Mouse (Mus musculus) monocyte, adult 2 months (primary cell): ENCODE measurements at regions not wholly inside any gene's neighbourhood (a gene's known extent, or its start where the extent isn't known, plus 50 kb on each side); places are given as distances from the start of the nearest gene placed in this dataset.
"Not testable (repeated sequence)": the region's sequence is repeated elsewhere in the genome, so short reads cannot be mapped to it uniquely, and the experiment has no call there.

ENCODE experiments used
- DNase-seq, 2 experiments: peaks; one replicate each; pipeline ENCODE4 v3.0.0; 2022; ENCODE audit warnings: low spot score in 2 of 2, low read depth in 1 of 2

GRCm38 (mm10) chr12:79991279-79991678 is 121.5 kb downstream of the Zfp36l1 start:
- no peak for DNase-seq

GRCm38 (mm10) chr12:79990751-79991150 is 122.1 kb downstream of the Zfp36l1 start:
- DNase-seq, result no peak

- DNase-seq, result no peak
Measured at GRCm38 (mm10) chr12:79989582-79990110, 123.2 kb downstream of the Zfp36l1 start.

- no peak for DNase-seq
Measured at GRCm38 (mm10) chr12:79988401-79989358, 124.1 kb downstream of the Zfp36l1 start.

- no peak for DNase-seq
Measured at GRCm38 (mm10) chr12:79986241-79986976, 126.4 kb downstream of the Zfp36l1 start.

- no peak for DNase-seq
Measured at GRCm38 (mm10) chr12:79984985-79985747, 127.6 kb downstream of the Zfp36l1 start.

- no peak for DNase-seq
Measured at GRCm38 (mm10) chr12:79984025-79984790, 128.6 kb downstream of the Zfp36l1 start.

- DNase-seq, result no peak
Measured at GRCm38 (mm10) chr12:79983232-79983631, 129.6 kb downstream of the Zfp36l1 start.

GRCm38 (mm10) chr12:79982497-79982896 is 130.3 kb downstream of the Zfp36l1 start:
- DNase-seq, result not testable (repeated sequence)

GRCm38 (mm10) chr12:79980711-79981110 is 132.1 kb downstream of the Zfp36l1 start:
- DNase-seq, result no peak

- no peak for DNase-seq
Measured at GRCm38 (mm10) chr12:79977136-79977535, 135.7 kb downstream of the Zfp36l1 start.

GRCm38 (mm10) chr12:79975466-79976239 is 137.2 kb downstream of the Zfp36l1 start:
- no peak for DNase-seq

GRCm38 (mm10) chr12:79975050-79975449 is 137.8 kb downstream of the Zfp36l1 start:
- no peak for DNase-seq

GRCm38 (mm10) chr12:79974530-79974929 is 138.3 kb downstream of the Zfp36l1 start:
- DNase-seq, result no peak

GRCm38 (mm10) chr12:79973566-79974230 is 139.1 kb downstream of the Zfp36l1 start:
- DNase-seq, result no peak

GRCm38 (mm10) chr12:79970981-79971390 is 141.8 kb downstream of the Zfp36l1 start:
- DNase-seq, result no peak

- no peak for DNase-seq
Measured at GRCm38 (mm10) chr12:79970227-79970901, 142.4 kb downstream of the Zfp36l1 start.
